Mouse (Mus musculus) myocyte (in vitro differentiated cells): ENCODE measurements at regions not wholly inside any gene's neighbourhood (a gene's known extent, or its start where the extent isn't known, plus 50 kb on each side); places are given as distances from the start of the nearest gene placed in this dataset.

Source experiments
- MAX ChIP-seq: IDR thresholded peaks from one replicate; pipeline ENCODE4 v1.6.1; 2011; ENCODE audit warnings: low read depth, mild to moderate bottlenecking, control low read depth
- MYOG ChIP-seq, 3 experiments: IDR thresholded peaks; one replicate each; pipeline ENCODE4 v1.6.1; 2011; ENCODE audit warnings: control low read depth in 2 of 3, low read depth in 2 of 3, mild to moderate bottlenecking in 2 of 3; ENCODE audit not compliant: insufficient read length in 2 of 3, control insufficient read depth in 1 of 3, insufficient read depth in 1 of 3
- POLR2A ChIP-seq: IDR thresholded peaks from one replicate; pipeline ENCODE4 v1.6.1; 2011; ENCODE audit warnings: low read depth, mild to moderate bottlenecking, control low read depth, moderate library complexity; ENCODE audit not compliant: insufficient read length
- TCF12 ChIP-seq: IDR thresholded peaks from one replicate; pipeline ENCODE4 v1.6.1; 2011; ENCODE audit warnings: mild to moderate bottlenecking, control low read depth; ENCODE audit not compliant: poor library complexity, insufficient read depth, severe bottlenecking

GRCm38 (mm10) chr14:123040046-123040445 lies 56.2 kb upstream of the Tmtc4 start:
- no peak for TF ChIP-seq MYOG (IDR thresholded peaks at IDR 0.05; ENCODE audit: control insufficient read depth in 1 of 3, insufficient read depth in 1 of 3, insufficient read length in 2 of 3, low read depth in 2 of 3)
- no peak for TF ChIP-seq POLR2A
- no peak for TF ChIP-seq TCF12
- TF ChIP-seq MAX: no peak
